Mouse (Mus musculus) small intestine, adult 2 months (tissue): ENCODE results near the gene Ube2u. TPM values are rescaled to one million over a fixed set of nuclear protein-coding genes. Genes with fewer than 3 reads are reported as not detected.
"Not testable (repeated sequence)": the region's sequence is repeated elsewhere in the genome, so short reads cannot be mapped to it uniquely, and the experiment has no call there.

Experiments used
- H3K27ac ChIP-seq: fragments of 200-500 bp; 2 replicates; pipeline ENCODE4 v1.5.1; 2012; ENCODE audit warnings: low read depth, low read length, control low read depth, inconsistent platforms; ENCODE audit not compliant: insufficient read depth
- H3K27me3 ChIP-seq: fragments of 200-500 bp; 2 replicates; pipeline ENCODE4 v1.6.1; 2012; ENCODE audit warnings: mild to moderate bottlenecking, moderate library complexity, low read length, inconsistent platforms; ENCODE audit not compliant: control insufficient read depth, insufficient read depth
- H3K36me3 ChIP-seq: fragments of 200-500 bp; 2 replicates; pipeline ENCODE4 v1.6.1; 2012; ENCODE audit warnings: mild to moderate bottlenecking, low read length, control low read depth, inconsistent platforms; ENCODE audit not compliant: control insufficient read depth, insufficient read depth
- H3K4me1 ChIP-seq: fragments of 200-500 bp; 2 replicates; pipeline ENCODE4 v1.6.1; 2012; ENCODE audit warnings: low read length, inconsistent platforms, mixed read lengths; ENCODE audit not compliant: control insufficient read depth, insufficient read depth, insufficient read length
- H3K4me3 ChIP-seq: fragments of 200-500 bp; 2 replicates; pipeline ENCODE4 v1.5.1; 2012; ENCODE audit warnings: low read depth, mild to moderate bottlenecking, control low read depth, inconsistent platforms, low read length, moderate library complexity
- CTCF ChIP-seq: fragments of 200-500 bp; IDR thresholded peaks from 2 replicates; pipeline ENCODE4 v1.5.1; 2012; ENCODE audit warnings: low read depth, mild to moderate bottlenecking, control low read depth, inconsistent platforms, low read length, moderate library complexity, mixed read lengths; ENCODE audit not compliant: insufficient replicate concordance, insufficient read length; ENCODE audit errors: extremely low read depth
- POLR2A ChIP-seq: fragments of 200-500 bp; IDR thresholded peaks from 2 replicates; pipeline ENCODE4 v1.6.1; 2012; ENCODE audit warnings: low read depth, mild to moderate bottlenecking, control low read depth, inconsistent platforms, low read length, moderate library complexity
- WGBS: fragments of 180-500 bp; shearing (Covaris S2); methylation state at CpG from one replicate; pipeline ENCODE4 v1.1.7; 2018; 5-methylcytosine and 5-hydroxymethylcytosine counted together
- polyA plus RNA-seq: library from polyadenylated mRNA; depleted of rRNA; stranded (reverse); fragments of >200 nt; gene quantifications from 2 replicates; pipeline ENCODE4 v1.2.3, GENCODE M21; 2012

The Ube2u gene
- polyA plus RNA-seq, 1 experiment, result not detected

DNA sequence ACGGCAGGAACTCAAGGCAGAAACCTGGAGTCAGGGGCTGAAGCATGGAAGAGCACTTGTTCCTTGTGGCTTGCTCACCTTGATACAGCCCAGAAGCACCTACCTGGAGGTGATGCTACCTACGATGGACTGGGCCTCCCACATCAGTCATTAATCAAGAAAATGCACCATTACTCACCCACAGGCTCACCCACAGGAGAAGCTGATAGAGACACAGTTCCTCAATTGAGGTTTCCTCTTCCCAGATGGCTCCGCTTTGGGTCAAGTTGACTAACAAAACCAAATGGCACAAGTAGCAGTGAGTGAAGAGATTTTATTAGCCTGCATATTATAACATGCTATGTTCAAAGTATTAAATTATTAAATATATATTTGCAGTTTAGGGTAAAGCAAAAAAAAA is 9.8 kb downstream of the Ube2u start:
- Histone ChIP-seq H3K36me3 (no peaks in the 10 kb centered on the region), H3K27me3 (no peaks in the 10 kb centered on the region), H3K4me1 (no peaks in the 10 kb centered on the region), H3K4me3 (no peak overlapping the region), H3K27ac (no peak overlapping the region)
- WGBS, result 78% methylated on average over 3 of the region's 3 CpGs
- TF ChIP-seq CTCF, result no peak
- TF ChIP-seq POLR2A, result no peak

DNA sequence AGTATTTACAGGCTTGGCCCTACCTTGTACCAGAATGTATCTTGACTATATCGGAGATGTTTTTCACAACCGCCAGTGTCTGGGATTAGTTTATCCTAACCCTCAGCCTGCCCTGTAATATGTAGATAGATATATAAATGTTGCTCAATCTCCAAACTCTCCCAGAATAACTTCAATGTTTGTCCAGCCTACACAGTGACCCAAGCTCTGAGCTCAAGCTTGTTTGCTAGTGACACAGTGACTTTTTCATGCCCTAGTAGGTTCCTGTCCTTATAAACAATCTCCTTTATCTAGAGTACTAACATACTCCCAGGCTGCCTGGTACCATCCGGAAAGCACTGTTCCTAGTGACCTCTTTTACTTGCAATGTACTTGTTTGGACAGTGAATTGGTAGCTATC is 16.5 kb downstream of the Ube2u start:
- TF ChIP-seq POLR2A, result no peak
- TF ChIP-seq CTCF, result no peak
- H3K36me3 ChIP-seq, result no peaks in the 10 kb centered on the region
- H3K4me1 ChIP-seq, result no peaks in the 10 kb centered on the region
- H3K4me3 ChIP-seq, result no peak overlapping the region
- no peak overlapping the region for H3K27ac ChIP-seq
- 81% methylated on average over 3 of the region's 3 CpGs for WGBS
- H3K27me3 ChIP-seq, result no peaks in the 10 kb centered on the region

DNA sequence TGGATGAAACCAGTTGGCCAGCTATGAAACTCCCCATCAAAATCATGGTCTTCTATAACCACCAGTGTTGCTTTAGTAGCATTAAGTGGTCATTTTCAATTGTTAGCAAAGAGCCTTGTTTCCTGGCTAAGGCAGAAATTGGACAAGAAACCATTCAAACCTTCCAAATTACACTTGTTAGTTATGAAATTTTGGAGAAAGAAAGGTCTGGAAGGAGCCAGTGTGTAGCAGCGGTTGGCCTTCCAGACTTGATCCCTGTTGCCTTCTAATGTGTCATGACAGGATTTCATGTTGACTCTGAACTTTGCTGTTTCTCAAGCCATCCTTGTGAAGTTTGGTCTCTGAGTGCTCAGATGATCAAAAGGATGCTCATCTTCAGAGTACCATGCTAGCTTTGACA is 17.9 kb downstream of the Ube2u start:
- TF ChIP-seq CTCF (no peak), POLR2A (no peak)
- 89% methylated on average over 1 of the region's 1 CpGs for WGBS
- H3K4me3 ChIP-seq, result no peak overlapping the region

DNA sequence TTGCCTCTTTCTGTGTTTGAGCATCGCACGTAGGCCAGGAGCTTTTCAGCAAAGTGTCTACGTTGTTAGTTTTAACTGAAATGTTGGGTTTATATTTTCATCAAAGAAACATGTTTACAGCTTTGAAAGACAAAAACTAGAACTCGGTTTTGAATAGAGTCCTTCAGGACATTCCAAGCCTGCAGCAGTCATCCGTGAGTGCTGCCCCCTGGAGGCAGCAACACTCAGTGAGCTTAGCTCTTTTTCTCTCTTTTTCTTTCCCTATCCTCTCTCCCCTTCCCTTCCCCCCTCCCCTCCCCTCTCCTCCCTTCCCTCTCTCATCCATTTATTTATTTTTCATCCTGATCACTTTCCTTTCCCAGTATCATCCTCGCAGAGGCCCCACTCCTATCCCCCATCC is 19.5 kb downstream of the Ube2u start:
- H3K27me3 ChIP-seq, result no peaks in the 10 kb centered on the region
- no peaks in the 10 kb centered on the region for H3K36me3 ChIP-seq
- H3K4me3 ChIP-seq, result no peak overlapping the region
- H3K27ac ChIP-seq, result no peak overlapping the region
- peak; percentile 38; the same call in 1 of the 2 replicates for TF ChIP-seq CTCF
- no peak for TF ChIP-seq POLR2A
- no peaks in the 10 kb centered on the region for H3K4me1 ChIP-seq
- 59% methylated on average over 6 of the region's 6 CpGs for WGBS

More for the DNA sequence above, 17.9 kb downstream of the Ube2u start:
- H3K4me1 ChIP-seq, result no peaks in the 10 kb centered on the region
- no peaks in the 10 kb centered on the region for H3K27me3 ChIP-seq
- no peak overlapping the region for H3K27ac ChIP-seq
- no peaks in the 10 kb centered on the region for H3K36me3 ChIP-seq

DNA sequence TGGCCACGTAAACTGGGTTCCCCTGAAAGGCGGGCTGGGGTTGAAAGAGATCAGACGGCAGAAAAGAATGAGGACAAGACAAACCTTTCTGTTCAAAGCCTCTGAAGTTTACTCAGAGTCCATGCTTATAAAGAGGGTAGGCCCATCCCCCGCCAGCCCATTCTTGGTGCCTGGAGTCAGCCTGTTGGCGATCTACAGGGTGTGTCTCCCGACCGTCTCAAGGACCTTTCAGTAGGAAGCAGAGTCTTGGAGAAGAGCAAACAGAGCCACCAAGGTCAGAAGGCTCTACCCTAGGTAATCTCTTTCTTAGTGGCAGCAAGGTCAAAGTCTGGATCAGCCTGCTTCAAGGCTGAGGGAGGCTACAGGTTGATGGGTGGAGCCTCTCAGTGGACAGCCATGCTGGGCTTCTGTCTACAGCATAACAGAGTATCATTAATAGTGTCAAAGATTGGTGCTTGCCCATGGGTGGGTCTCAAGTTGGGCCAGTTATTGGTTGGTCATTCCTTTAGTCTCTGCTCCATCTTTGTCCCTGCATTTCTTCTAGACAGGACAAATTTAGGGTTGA is 20.5 kb downstream of the Ube2u start:
- not testable (repeated sequence) for H3K4me1 ChIP-seq, H3K27ac ChIP-seq, H3K27me3 ChIP-seq, H3K36me3 ChIP-seq, H3K4me3 ChIP-seq
- 66% methylated on average over 7 of the region's 7 CpGs for WGBS

DNA sequence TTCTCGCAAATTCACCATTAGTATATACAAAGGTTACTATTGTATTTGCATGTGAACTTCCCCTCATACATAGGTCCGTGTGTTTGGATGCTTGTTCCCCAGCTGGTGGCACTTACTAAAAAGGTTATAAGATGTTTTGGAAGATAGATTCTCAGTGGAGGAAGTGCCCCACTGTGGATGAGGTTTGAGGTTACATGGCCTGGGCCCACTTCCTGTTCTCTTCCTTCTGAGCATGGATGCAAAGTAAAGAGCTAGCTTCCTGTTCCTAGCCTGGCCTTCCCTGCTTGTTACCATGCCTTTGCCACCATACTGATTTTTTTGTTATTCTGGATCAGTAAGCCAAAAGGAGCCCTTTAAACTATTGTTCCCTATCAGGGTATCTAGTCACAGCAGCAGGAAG is 24.7 kb downstream of the Ube2u start:
- no peaks in the 10 kb centered on the region for H3K4me1 ChIP-seq
- WGBS, result 64% methylated on average over 2 of the region's 2 CpGs
- no peak overlapping the region for H3K4me3 ChIP-seq
- TF ChIP-seq CTCF, result no peak
- no peak overlapping the region for H3K27ac ChIP-seq
- H3K36me3 ChIP-seq, result no peaks in the 10 kb centered on the region
- H3K27me3 ChIP-seq, result no peaks in the 10 kb centered on the region

DNA sequence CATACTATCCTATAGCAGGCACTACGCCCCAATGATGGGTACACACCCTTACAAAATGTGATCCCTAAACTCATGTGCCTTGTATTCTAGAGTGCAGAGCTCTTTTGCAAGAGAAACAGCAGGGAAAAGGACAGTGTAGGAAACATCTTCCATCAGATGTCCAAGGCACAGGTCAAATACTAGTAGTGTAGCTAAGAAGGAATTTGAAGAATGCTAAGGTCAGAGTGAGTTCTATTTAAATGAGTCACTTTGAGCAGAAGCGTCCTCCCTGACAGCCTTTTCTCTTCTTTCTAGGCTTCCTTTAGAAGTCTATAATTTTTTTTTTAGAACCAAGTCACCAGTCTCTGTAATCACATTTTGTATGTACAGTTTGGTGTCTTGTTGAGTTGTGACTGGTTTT is 39.0 kb downstream of the Ube2u start:
- Histone ChIP-seq H3K27ac (no peak overlapping the region), H3K36me3 (no peaks in the 10 kb centered on the region), H3K4me3 (no peak overlapping the region), H3K27me3 (no peaks in the 10 kb centered on the region), H3K4me1 (no peaks in the 10 kb centered on the region)
- WGBS, result 71% methylated on average over 2 of the region's 2 CpGs
- TF ChIP-seq POLR2A, result no peak
- TF ChIP-seq CTCF, result no peak

DNA sequence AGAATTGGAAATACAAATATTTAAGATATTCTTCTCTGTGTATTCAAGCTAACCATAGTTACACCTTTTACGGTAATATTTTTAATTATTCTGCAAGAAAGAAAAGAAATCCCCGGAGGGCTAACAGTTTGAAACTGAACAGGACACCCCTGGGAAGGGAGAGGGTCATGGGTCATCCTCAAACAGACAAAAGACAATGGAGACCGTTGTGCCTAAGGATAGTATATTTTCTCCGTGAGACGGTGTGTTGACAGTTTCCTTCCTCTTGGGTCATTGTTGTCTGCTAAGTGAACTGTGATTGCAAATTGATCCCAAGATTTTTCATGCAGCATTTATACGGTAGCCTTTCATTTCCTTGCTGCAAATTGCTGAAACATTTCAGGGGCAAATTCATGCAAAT is 43.9 kb downstream of the Ube2u start:
- 62% methylated on average over 6 of the region's 6 CpGs for WGBS
- Histone ChIP-seq H3K4me1 (no peaks in the 10 kb centered on the region), H3K36me3 (no peaks in the 10 kb centered on the region), H3K4me3 (no peak overlapping the region), H3K27ac (no peak overlapping the region), H3K27me3 (no peaks in the 10 kb centered on the region; the same call in 1 of the 2 replicates)
- no peak for TF ChIP-seq POLR2A
- TF ChIP-seq CTCF, result no peak
